Mouse (Mus musculus): ENCODE results near the gene Olfr266. TPM values are rescaled to one million over a fixed set of nuclear protein-coding genes. Genes with fewer than 3 reads are reported as not detected.

The Olfr266 gene
- polyA plus RNA-seq (2012; ENCODE audit: insufficient read depth, insufficient read length, low replicate concordance, missing spikeins): not detected in 2 replicates

GRCm38 (mm10) chr3:106826187-106826586, at the start of gene Olfr266:
Gene Olfr266, minus strand, starts transcription at chr3:106826287.
- WGBS: 94% methylated on average over 1 of the region's 1 CpGs
- no peak within 1 kb of the TSS for H3K27ac ChIP-seq (ENCODE audit: insufficient read depth, low read depth, low read length)
- TF ChIP-seq POLR2A (IDR thresholded peaks at IDR 0.05; ENCODE audit: insufficient read depth, low read depth, low read length) (no peak), CTCF (IDR thresholded peaks at IDR 0.05; ENCODE audit: insufficient read depth, low read depth, low read length) (no peak)

GRCm38 (mm10) chr3:106875626-106876025, 49.5 kb upstream of the Olfr266 start:
- no peak overlapping the region for H3K27ac ChIP-seq (ENCODE audit: insufficient read depth, low read depth, low read length)
- H3K4me3 ChIP-seq (ENCODE audit: insufficient read depth, low read depth, low read length): no peak overlapping the region
- WGBS: 57% methylated on average over 1 of the region's 1 CpGs
- TF ChIP-seq POLR2A (IDR thresholded peaks at IDR 0.05; ENCODE audit: insufficient read depth, low read depth, low read length) (no peak), CTCF (IDR thresholded peaks at IDR 0.05; ENCODE audit: insufficient read depth, low read depth, low read length) (no peak)
- H3K4me1 ChIP-seq (ENCODE audit: control insufficient read depth, insufficient read depth, low read length): no peaks in the 10 kb centered on the region

More at GRCm38 (mm10) chr3:106826187-106826586, at the start of gene Olfr266:
- no peaks in the 10 kb centered on the region for H3K4me1 ChIP-seq (ENCODE audit: control insufficient read depth, insufficient read depth, low read length)
- no peak within 1 kb of the TSS for H3K4me3 ChIP-seq (ENCODE audit: insufficient read depth, low read depth, low read length)

GRCm38 (mm10) chr3:106872893-106873292, 46.8 kb upstream of the Olfr266 start:
- Histone ChIP-seq H3K4me1 (ENCODE audit: control insufficient read depth, insufficient read depth, low read length) (no peaks in the 10 kb centered on the region), H3K4me3 (ENCODE audit: insufficient read depth, low read depth, low read length) (no peak overlapping the region), H3K27ac (ENCODE audit: insufficient read depth, low read depth, low read length) (no peak overlapping the region)
- no peak for TF ChIP-seq CTCF (IDR thresholded peaks at IDR 0.05; ENCODE audit: insufficient read depth, low read depth, low read length)
- no peak for TF ChIP-seq POLR2A (IDR thresholded peaks at IDR 0.05; ENCODE audit: insufficient read depth, low read depth, low read length)

GRCm38 (mm10) chr3:106832107-106832506, 6.0 kb upstream of the Olfr266 start:
- WGBS: 77% methylated on average over 1 of the region's 1 CpGs
- H3K4me3 ChIP-seq (ENCODE audit: insufficient read depth, low read depth, low read length): no peak overlapping the region
- H3K4me1 ChIP-seq (ENCODE audit: control insufficient read depth, insufficient read depth, low read length): no peaks in the 10 kb centered on the region
- no peak for TF ChIP-seq CTCF (IDR thresholded peaks at IDR 0.05; ENCODE audit: insufficient read depth, low read depth, low read length)
- no peak for TF ChIP-seq POLR2A (IDR thresholded peaks at IDR 0.05; ENCODE audit: insufficient read depth, low read depth, low read length)
- no peak overlapping the region for H3K27ac ChIP-seq (ENCODE audit: insufficient read depth, low read depth, low read length)

GRCm38 (mm10) chr3:106817676-106818075, 8.4 kb downstream of the Olfr266 start:
- WGBS: 75% methylated on average over 2 of the region's 2 CpGs
- Histone ChIP-seq H3K27ac (ENCODE audit: insufficient read depth, low read depth, low read length) (no peak overlapping the region), H3K4me3 (ENCODE audit: insufficient read depth, low read depth, low read length) (no peak overlapping the region), H3K4me1 (ENCODE audit: control insufficient read depth, insufficient read depth, low read length) (no peaks in the 10 kb centered on the region)
- TF ChIP-seq POLR2A (IDR thresholded peaks at IDR 0.05; ENCODE audit: insufficient read depth, low read depth, low read length) (no peak), CTCF (IDR thresholded peaks at IDR 0.05; ENCODE audit: insufficient read depth, low read depth, low read length) (no peak)

GRCm38 (mm10) chr3:106808972-106809695, 17.0 kb downstream of the Olfr266 start:
- 65% methylated on average over 2 of the region's 2 CpGs for WGBS
- TF ChIP-seq CTCF (IDR thresholded peaks at IDR 0.05; ENCODE audit: insufficient read depth, low read depth, low read length): no peak
- no peak for TF ChIP-seq POLR2A (IDR thresholded peaks at IDR 0.05; ENCODE audit: insufficient read depth, low read depth, low read length)

GRCm38 (mm10) chr3:106798079-106798478, 28.0 kb downstream of the Olfr266 start:
- Histone ChIP-seq H3K4me1 (ENCODE audit: control insufficient read depth, insufficient read depth, low read length) (no peaks in the 10 kb centered on the region), H3K4me3 (ENCODE audit: insufficient read depth, low read depth, low read length) (no peak overlapping the region), H3K27ac (ENCODE audit: insufficient read depth, low read depth, low read length) (no peak overlapping the region)
- TF ChIP-seq CTCF (IDR thresholded peaks at IDR 0.05; ENCODE audit: insufficient read depth, low read depth, low read length): no peak
- no peak for TF ChIP-seq POLR2A (IDR thresholded peaks at IDR 0.05; ENCODE audit: insufficient read depth, low read depth, low read length)

More at GRCm38 (mm10) chr3:106808972-106809695, 17.0 kb downstream of the Olfr266 start:
- Histone ChIP-seq H3K4me3 (ENCODE audit: insufficient read depth, low read depth, low read length) (no peak overlapping the region), H3K27ac (ENCODE audit: insufficient read depth, low read depth, low read length) (no peak overlapping the region), H3K4me1 (ENCODE audit: control insufficient read depth, insufficient read depth, low read length) (no peaks in the 10 kb centered on the region)

- TF ChIP-seq POLR2A (IDR thresholded peaks at IDR 0.05; ENCODE audit: insufficient read depth, low read depth, low read length) (no peak), CTCF (IDR thresholded peaks at IDR 0.05; ENCODE audit: insufficient read depth, low read depth, low read length) (no peak)
- no peak within 1 kb of the TSS for H3K4me3 ChIP-seq (ENCODE audit: insufficient read depth, low read depth, low read length)
- no peaks in the 10 kb centered on the region for H3K4me1 ChIP-seq (ENCODE audit: control insufficient read depth, insufficient read depth, low read length)
- 80% methylated on average over 2 of the region's 2 CpGs for WGBS
- no peak within 1 kb of the TSS for H3K27ac ChIP-seq (ENCODE audit: insufficient read depth, low read depth, low read length)
These were observed 36.2 kb downstream of the Olfr266 start, which contains the start of gene Cd53 for GRCm38 (mm10) chr3:106789930-106790329. Gene Cd53, minus strand, starts transcription at chr3:106790149.

- 58% methylated on average over 2 of the region's 2 CpGs for WGBS
- Histone ChIP-seq H3K4me1 (ENCODE audit: control insufficient read depth, insufficient read depth, low read length) (no peaks in the 10 kb centered on the region), H3K27ac (ENCODE audit: insufficient read depth, low read depth, low read length) (no peak overlapping the region), H3K4me3 (ENCODE audit: insufficient read depth, low read depth, low read length) (no peak overlapping the region)
- TF ChIP-seq CTCF (IDR thresholded peaks at IDR 0.05; ENCODE audit: insufficient read depth, low read depth, low read length) (no peak), POLR2A (IDR thresholded peaks at IDR 0.05; ENCODE audit: insufficient read depth, low read depth, low read length) (no peak)
These were observed 37.6 kb downstream of the Olfr266 start for GRCm38 (mm10) chr3:106788440-106788887.
